Mouse (Mus musculus) erythroblast, embryonic 14.5 days (primary cell): Measurements from ENCODE around the gene Mt3. TPM values are rescaled to one million over a fixed set of nuclear protein-coding genes. Genes with fewer than 3 reads are reported as not detected.
"Not testable (repeated sequence)": the region's sequence is repeated elsewhere in the genome, so short reads cannot be mapped to it uniquely, and the experiment has no call there.

Experiments used
- H3K27me3 ChIP-seq: 2 replicates; pipeline ENCODE4 v1.6.1; 2012; ENCODE audit warnings: inconsistent platforms; ENCODE audit not compliant: control insufficient read depth
- H3K36me3 ChIP-seq: 2 replicates; pipeline ENCODE4 v1.6.1; 2012; ENCODE audit warnings: mild to moderate bottlenecking, inconsistent platforms; ENCODE audit not compliant: control insufficient read depth
- H3K4me1 ChIP-seq: 2 replicates; pipeline ENCODE4 v1.6.1; 2012; ENCODE audit warnings: inconsistent platforms; ENCODE audit not compliant: control insufficient read depth
- H3K4me3 ChIP-seq: replicated peaks from 2 replicates; pipeline ENCODE3; 2012; ENCODE audit warnings: moderate library complexity, mild to moderate bottlenecking, inconsistent platforms
- H3K9me3 ChIP-seq: 2 replicates; pipeline ENCODE4 v1.6.1; 2012; ENCODE audit warnings: low read length, inconsistent platforms, mixed read lengths; ENCODE audit not compliant: control insufficient read depth
- GATA1 ChIP-seq: IDR thresholded peaks from 2 replicates; pipeline ENCODE4 v1.6.1; 2012; ENCODE audit warnings: low read length, inconsistent platforms, mixed read lengths
- TAL1 ChIP-seq: IDR thresholded peaks from 3 replicates; pipeline ENCODE4 v1.6.1; 2012; ENCODE audit warnings: low read length, inconsistent platforms, mixed read lengths
- polyA plus RNA-seq: library from polyadenylated mRNA; stranded (reverse); fragments of >175 nt; gene quantifications from 2 replicates; pipeline ENCODE4 v1.2.3, GENCODE M21; 2012

Mt3 gene
- polyA plus RNA-seq, 1 experiment = not detected

GRCm38 (mm10) chr8:94136933-94137332 lies 15.5 kb upstream of the Mt3 start, which contains the start of gene Mt4:
TSS of gene Mt4 (plus strand) at chr8:94137197.
- peaks cover 20% of the 10 kb centered on the region for H3K27me3 ChIP-seq
- TF ChIP-seq TAL1 (no peak), GATA1 (no peak)
- no peak within 1 kb of the TSS for H3K4me3 ChIP-seq
- H3K4me1 ChIP-seq = peaks cover 9% of the 10 kb centered on the region
- H3K9me3 ChIP-seq = 0 out of 2 replicates have a peak, but pooled peaks cover 2% of the 10 kb centered on the region
- H3K36me3 ChIP-seq = no peaks in the 10 kb centered on the region

DNA sequence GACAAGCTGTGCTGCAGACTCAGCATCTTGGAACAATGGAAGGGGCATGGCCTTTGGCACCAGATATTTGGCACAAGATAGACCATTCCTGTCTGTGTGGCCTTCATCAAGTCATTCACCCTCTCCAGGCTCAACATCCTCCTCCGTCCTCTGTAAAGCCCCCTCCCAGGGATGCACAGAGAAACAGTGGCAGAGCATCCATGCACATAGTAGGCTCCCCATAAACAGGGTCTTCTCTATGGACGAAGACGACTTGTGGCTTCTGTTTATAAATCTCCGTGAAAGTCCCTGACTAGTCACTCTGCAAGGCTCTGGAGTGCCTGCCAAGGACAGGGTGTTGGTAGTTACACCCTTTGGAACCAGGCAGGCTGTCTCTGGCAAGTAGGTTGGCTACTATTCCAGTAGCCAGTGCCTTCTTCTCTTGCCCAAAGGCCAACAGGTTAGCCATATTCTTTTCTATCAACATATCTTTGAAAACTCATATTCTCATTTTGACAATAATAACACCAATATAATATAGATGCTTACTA lies 12.1 kb upstream of the Mt3 start:
- Histone ChIP-seq H3K4me1 (no peaks in the 10 kb centered on the region; the same call in 1 of the 2 replicates), H3K4me3 (no peak overlapping the region), H3K27me3 (peaks cover 37% of the 10 kb centered on the region), H3K36me3 (no peaks in the 10 kb centered on the region), H3K9me3 (no peaks in the 10 kb centered on the region)
- TF ChIP-seq GATA1 = no peak
- TF ChIP-seq TAL1 = no peak

DNA sequence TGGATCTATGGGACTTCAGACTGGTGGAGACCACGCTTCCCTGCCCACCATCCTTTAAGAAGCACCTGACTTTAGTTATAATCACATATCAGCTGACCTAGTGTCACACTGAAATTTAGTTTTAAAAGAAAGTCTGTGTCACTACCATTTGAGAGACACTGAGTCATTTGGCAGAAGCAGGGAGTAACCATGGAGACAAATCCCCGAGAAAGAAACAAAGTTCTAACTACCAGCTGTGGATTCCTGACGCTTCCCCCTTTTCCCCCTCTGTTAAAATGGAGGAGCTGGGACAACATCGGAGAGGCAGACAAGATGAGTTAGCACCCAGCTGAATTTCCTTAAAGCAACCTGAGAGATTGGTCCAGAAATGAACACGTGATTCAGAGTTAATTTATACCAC lies 4.2 kb upstream of the Mt3 start:
- Histone ChIP-seq H3K9me3 (no peaks in the 10 kb centered on the region), H3K27me3 (peaks cover 50% of the 10 kb centered on the region), H3K4me1 (peaks cover 48% of the 10 kb centered on the region), H3K36me3 (no peaks in the 10 kb centered on the region), H3K4me3 (no peak overlapping the region)
- TF ChIP-seq GATA1 = no peak
- TF ChIP-seq TAL1 = no peak

GRCm38 (mm10) chr8:94150925-94151324 lies 1.5 kb upstream of the Mt3 start:
- peaks cover 58% of the 10 kb centered on the region for H3K4me1 ChIP-seq
- TF ChIP-seq TAL1 (no peak), GATA1 (no peak)
- H3K4me3 ChIP-seq = peak overlapping the region; percentile 13
- peaks cover 64% of the 10 kb centered on the region for H3K27me3 ChIP-seq
- H3K9me3 ChIP-seq = no peaks in the 10 kb centered on the region
- H3K36me3 ChIP-seq = no peaks in the 10 kb centered on the region

- peaks cover 68% of the 10 kb centered on the region for H3K27me3 ChIP-seq
These were observed 1.0 kb downstream of the Mt3 start for GRCm38 (mm10) chr8:94153451-94153850.

GRCm38 (mm10) chr8:94154537-94154936 lies 2.1 kb downstream of the Mt3 start:
- Histone ChIP-seq H3K4me3 (no peak overlapping the region), H3K4me1 (peaks cover 45% of the 10 kb centered on the region), H3K27me3 (peaks cover 64% of the 10 kb centered on the region), H3K9me3 (no peaks in the 10 kb centered on the region), H3K36me3 (no peaks in the 10 kb centered on the region)
- no peak for TF ChIP-seq TAL1
- TF ChIP-seq GATA1 = no peak

More at GRCm38 (mm10) chr8:94153451-94153850, 1.0 kb downstream of the Mt3 start:
- peaks cover 54% of the 10 kb centered on the region for H3K4me1 ChIP-seq
- H3K4me3 ChIP-seq = no peak overlapping the region
- TF ChIP-seq TAL1 (no peak), GATA1 (no peak)
- H3K36me3 ChIP-seq = no peaks in the 10 kb centered on the region
- H3K9me3 ChIP-seq = no peaks in the 10 kb centered on the region

- Histone ChIP-seq H3K9me3 (no peaks in the 10 kb centered on the region), H3K36me3 (no peaks in the 10 kb centered on the region), H3K27me3 (peaks cover 63% of the 10 kb centered on the region), H3K4me1 (peaks cover 30% of the 10 kb centered on the region), H3K4me3 (no peak overlapping the region)
- TF ChIP-seq TAL1 (no peak), GATA1 (no peak)
These were observed 3.7 kb downstream of the Mt3 start for GRCm38 (mm10) chr8:94156092-94156491.

DNA sequence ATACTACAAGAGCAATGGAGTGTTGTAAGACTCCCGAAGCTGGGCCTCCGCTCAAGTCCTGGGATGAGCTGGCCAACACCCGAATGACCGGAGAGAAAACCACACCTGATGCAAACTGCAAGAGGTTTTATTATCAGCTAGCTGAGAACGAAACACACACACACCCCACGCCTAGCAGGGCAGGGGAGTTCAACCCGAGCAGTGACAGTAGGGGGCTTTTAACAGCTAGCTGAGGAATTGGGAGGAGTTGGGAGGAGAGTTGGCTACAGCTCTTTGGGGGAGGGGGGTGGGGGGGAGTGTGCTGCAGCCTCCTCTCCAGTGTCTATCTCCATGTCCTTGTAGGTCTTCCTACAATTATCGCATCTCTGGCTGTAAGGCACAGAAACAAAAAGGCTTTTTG lies 13.4 kb downstream of the Mt3 start:
- not testable (repeated sequence) for H3K36me3 ChIP-seq, H3K4me3 ChIP-seq, H3K9me3 ChIP-seq
- H3K27me3 ChIP-seq = peaks cover 17% of the 10 kb centered on the region
- peaks cover 40% of the 10 kb centered on the region for H3K4me1 ChIP-seq

DNA sequence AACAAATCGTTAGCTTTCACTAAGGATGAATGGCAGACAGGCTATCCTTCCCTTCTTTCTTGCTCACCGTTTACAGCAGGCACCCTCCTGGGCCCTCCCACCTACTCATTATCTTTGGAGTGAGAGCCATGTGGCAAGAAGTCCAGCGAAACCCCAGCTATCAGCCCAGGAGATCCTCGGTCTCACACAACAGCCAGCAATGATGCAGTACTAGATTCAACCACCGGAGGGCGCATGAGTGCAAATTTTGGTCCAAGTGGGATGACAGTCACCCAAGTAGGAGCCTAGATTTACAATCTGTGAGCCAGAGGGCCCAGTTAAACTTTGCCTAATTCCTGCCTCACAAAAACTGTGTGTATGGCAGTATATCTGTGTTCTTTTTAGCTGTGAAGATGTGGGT lies 14.8 kb downstream of the Mt3 start:
- no peak for TF ChIP-seq TAL1
- no peak for TF ChIP-seq GATA1
- Histone ChIP-seq H3K4me1 (peaks cover 54% of the 10 kb centered on the region), H3K9me3 (no peaks in the 10 kb centered on the region), H3K4me3 (no peak overlapping the region), H3K36me3 (no peaks in the 10 kb centered on the region; the same call in 1 of the 2 replicates), H3K27me3 (peaks cover 12% of the 10 kb centered on the region)

DNA sequence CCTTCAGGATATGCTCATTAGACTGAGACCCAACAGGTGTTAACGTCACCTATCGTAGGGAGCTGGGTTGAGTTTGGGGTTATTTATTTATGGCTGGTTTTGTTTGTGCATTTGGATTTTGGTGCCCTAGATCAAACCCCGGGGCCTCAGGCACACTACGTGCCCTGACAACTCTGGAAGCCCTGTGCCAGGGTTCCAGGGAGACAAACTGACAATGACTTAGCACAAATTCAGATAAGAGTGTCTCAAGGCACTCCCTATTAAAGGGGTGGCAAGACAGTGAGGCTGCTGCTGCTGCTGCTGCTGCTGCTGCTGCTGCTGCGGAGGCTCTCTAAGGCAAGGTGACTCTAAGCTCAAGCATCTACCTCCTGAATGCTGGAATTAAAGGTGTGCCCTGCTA lies 17.1 kb downstream of the Mt3 start:
- peaks cover 73% of the 10 kb centered on the region for H3K4me1 ChIP-seq
- peaks cover 5% of the 10 kb centered on the region for H3K27me3 ChIP-seq
- H3K36me3 ChIP-seq = peaks cover 19% of the 10 kb centered on the region
- no peaks in the 10 kb centered on the region for H3K9me3 ChIP-seq
- TF ChIP-seq GATA1 (peak; percentile 23; the same call in 1 of the 2 replicates), TAL1 (no peak)
- peak overlapping the region; percentile 60 for H3K4me3 ChIP-seq
